Mouse (Mus musculus) heart, postnatal 0 days (tissue): ENCODE measurements at regions not wholly inside any gene's neighbourhood (a gene's known extent, or its start where the extent isn't known, plus 50 kb on each side); places are given as distances from the start of the nearest gene placed in this dataset.

ENCODE experiments used
- CTCF ChIP-seq: IDR thresholded peaks from 2 replicates; pipeline ENCODE4 v1.5.1; 2016; ENCODE audit warnings: antibody characterized with exemption, control low read depth, low read depth
- EP300 ChIP-seq: IDR thresholded peaks from 2 replicates; pipeline ENCODE4 v1.6.1; 2016; ENCODE audit warnings: antibody characterized with exemption, low read depth

DNA sequence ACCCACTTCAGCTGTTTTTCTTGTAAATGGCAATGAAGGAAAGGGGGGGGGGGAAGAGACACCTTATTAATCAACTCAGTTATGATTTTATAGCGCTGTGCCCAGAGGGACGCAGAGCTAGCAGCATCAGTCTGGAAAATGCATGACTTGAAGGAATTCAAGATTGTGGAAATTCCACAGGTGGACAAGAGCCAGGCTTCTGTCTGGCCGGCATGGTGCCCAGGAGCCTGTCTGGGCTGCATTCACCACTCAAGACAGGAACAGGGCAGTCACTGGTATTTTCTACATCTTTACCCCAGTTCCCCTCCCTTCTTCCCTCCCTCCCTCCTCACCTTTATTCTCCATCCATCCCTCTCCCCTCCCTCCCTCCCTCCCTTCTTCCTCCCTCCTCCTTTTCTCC is 339.1 kb upstream of the Auts2 start:
- TF ChIP-seq CTCF = no peak
- TF ChIP-seq EP300 = no peak
